Mouse (Mus musculus): ENCODE data around the gene Timm17b.

Gene Timm17b

GRCm38 (mm10) chrX:7922032-7922431, 22.9 kb downstream of the Timm17b start:
- DNase-seq, result no peak

- DNase-seq, result no peak
Measured at GRCm38 (mm10) chrX:7926266-7926665, 27.1 kb downstream of the Timm17b start.

GRCm38 (mm10) chrX:7927116-7927515, 28.0 kb downstream of the Timm17b start:
- no peak for DNase-seq

GRCm38 (mm10) chrX:7928270-7928790, 29.2 kb downstream of the Timm17b start, which contains the start of gene Eras:
Eras (minus strand) TSS chrX:7928607.
- DNase-seq, result no peak

GRCm38 (mm10) chrX:7936874-7937273, 37.7 kb downstream of the Timm17b start:
- DNase-seq, result no peak

GRCm38 (mm10) chrX:7937667-7938066, 38.5 kb downstream of the Timm17b start:
- DNase-seq, result no peak

- no peak for DNase-seq
Measured at GRCm38 (mm10) chrX:7945618-7946017, 46.5 kb downstream of the Timm17b start.

GRCm38 (mm10) chrX:7947108-7947899, 48.1 kb downstream of the Timm17b start, which contains the start of gene Hdac6:
Hdac6 (minus strand) TSS chrX:7947889.
- no peak for DNase-seq

GRCm38 (mm10) chrX:7947900-7948492, 48.8 kb downstream of the Timm17b start:
- peak; percentile 78 for DNase-seq

GRCm38 (mm10) chrX:7950091-7950490, 50.9 kb downstream of the Timm17b start:
- no peak for DNase-seq

Measured in thymus, postnatal 25 days (tissue).